Mouse (Mus musculus) E14TG2a.4 (cell line): ENCODE data around the gene Lrrc3c.
A peak's percentile ranks its signal among the peaks of the same experiment; 100 is the strongest.

Source experiments
- H3K27me3 ChIP-seq: 2 replicates; pipeline ENCODE4 v1.6.1; 2014; ENCODE audit warnings: low read length, control low read depth; ENCODE audit not compliant: insufficient read depth
- H3K36me3 ChIP-seq: 2 replicates; pipeline ENCODE4 v1.6.1; 2014; ENCODE audit warnings: low read length, control low read depth; ENCODE audit not compliant: insufficient read depth
- H3K4me1 ChIP-seq: replicated peaks from 2 replicates; pipeline ENCODE4 v1.6.1; 2014; ENCODE audit warnings: low read depth, low read length, control low read depth
- H3K4me3 ChIP-seq: replicated peaks from 2 replicates; pipeline ENCODE4 v1.5.1; 2014; ENCODE audit warnings: mild to moderate bottlenecking, low read length
- H3K9me3 ChIP-seq: 2 replicates; pipeline ENCODE4 v1.6.1; 2014; ENCODE audit warnings: low read length, control low read depth
- CTCF ChIP-seq: conservative IDR thresholded peaks from 2 replicates; pipeline ENCODE4 v1.5.1; 2014; ENCODE audit warnings: low read length
- NANOG ChIP-seq: IDR thresholded peaks from 2 replicates; pipeline ENCODE4 v1.6.1; 2014; ENCODE audit warnings: borderline replicate concordance, low read length, mixed read lengths
- POU5F1 ChIP-seq: IDR thresholded peaks from 2 replicates; pipeline ENCODE4 v1.6.1; 2014; ENCODE audit warnings: low read length, borderline replicate concordance

The Lrrc3c gene

DNA sequence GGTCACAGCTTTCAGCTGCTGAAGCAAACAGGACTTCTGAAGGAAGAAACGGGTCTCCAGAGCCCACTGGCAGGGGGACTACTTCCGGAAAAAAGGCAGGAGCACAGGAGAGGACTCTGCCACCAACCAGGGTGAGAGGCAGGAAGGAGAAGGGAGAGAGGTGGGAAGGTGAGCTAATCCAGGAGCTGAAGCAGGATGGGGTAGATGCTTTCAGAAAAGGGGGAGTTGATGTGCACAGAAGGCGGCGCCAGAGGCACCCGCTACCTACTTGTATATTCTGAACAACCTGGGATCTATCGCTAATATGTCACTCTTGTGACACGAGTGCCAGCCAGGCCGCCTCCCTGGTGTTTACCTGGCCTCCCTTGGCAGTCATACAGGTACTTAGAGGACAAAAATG, at the start of gene Lrrc3c:
Gene Lrrc3c (plus strand): TSS at position 301 of the 400 bp plus-strand sequence.
- peak within 1 kb of the TSS; percentile 69 for H3K4me3 ChIP-seq

DNA sequence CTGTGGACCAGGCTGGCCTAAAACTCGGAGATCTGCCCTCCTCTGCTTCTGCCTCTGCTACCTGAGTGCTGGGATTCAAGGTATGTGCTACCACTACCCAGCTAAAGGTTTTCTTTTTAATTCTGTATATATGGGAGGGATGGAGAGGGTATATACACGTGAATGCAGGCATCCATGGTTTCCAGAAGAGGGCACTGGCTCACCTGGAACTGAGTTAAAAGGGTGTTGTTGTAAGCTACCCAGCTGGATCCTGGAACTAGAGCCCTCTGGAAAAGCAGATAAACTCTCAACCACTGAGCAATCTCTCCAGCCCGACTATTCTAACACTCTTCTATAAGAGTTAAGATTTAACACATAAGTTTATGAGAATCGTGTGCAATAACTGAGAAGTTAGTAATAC, 48.7 kb upstream of the Lrrc3c start:
- TF ChIP-seq POU5F1 (no peak), CTCF (no peak), NANOG (no peak)
- H3K9me3 ChIP-seq, result peaks cover 3% of the 10 kb centered on the region; the same call in 1 of the 2 replicates
- H3K4me3 ChIP-seq, result no peak overlapping the region
- peaks cover 61% of the 10 kb centered on the region for H3K27me3 ChIP-seq
- H3K36me3 ChIP-seq, result no peaks in the 10 kb centered on the region
- H3K4me1 ChIP-seq, result peaks cover 14% of the 10 kb centered on the region

More for the DNA sequence above, at the start of gene Lrrc3c:
- no peaks in the 10 kb centered on the region for H3K36me3 ChIP-seq
- peaks cover 36% of the 10 kb centered on the region for H3K4me1 ChIP-seq
- H3K27me3 ChIP-seq, result peaks cover 39% of the 10 kb centered on the region
- H3K9me3 ChIP-seq, result no peaks in the 10 kb centered on the region
- TF ChIP-seq NANOG (no peak), POU5F1 (no peak), CTCF (no peak)

GRCm38 (mm10) chr11:98550311-98550974, 47.6 kb upstream of the Lrrc3c start:
- Histone ChIP-seq H3K36me3 (no peaks in the 10 kb centered on the region), H3K4me3 (peak overlapping the region; percentile 95), H3K9me3 (peaks cover 3% of the 10 kb centered on the region; the same call in 1 of the 2 replicates), H3K27me3 (peaks cover 52% of the 10 kb centered on the region), H3K4me1 (peaks cover 14% of the 10 kb centered on the region)
- no peak for TF ChIP-seq CTCF
- no peak for TF ChIP-seq NANOG
- TF ChIP-seq POU5F1, result no peak

GRCm38 (mm10) chr11:98550975-98551828, 46.9 kb upstream of the Lrrc3c start, which contains the start of gene Zpbp2:
Zpbp2 (plus strand) TSS chr11:98551097.
- TF ChIP-seq CTCF (no peak), NANOG (no peak), POU5F1 (no peak)
- peak within 1 kb of the TSS; percentile 95 for H3K4me3 ChIP-seq
- H3K4me1 ChIP-seq, result peaks cover 14% of the 10 kb centered on the region
- peaks cover 45% of the 10 kb centered on the region for H3K27me3 ChIP-seq
- peaks cover 3% of the 10 kb centered on the region; the same call in 1 of the 2 replicates for H3K9me3 ChIP-seq
- H3K36me3 ChIP-seq, result no peaks in the 10 kb centered on the region

GRCm38 (mm10) chr11:98553966-98554365, 44.1 kb upstream of the Lrrc3c start:
- no peaks in the 10 kb centered on the region for H3K36me3 ChIP-seq
- H3K27me3 ChIP-seq, result peaks cover 22% of the 10 kb centered on the region
- TF ChIP-seq CTCF (peak; percentile 26; the same call in 1 of the 2 replicates), POU5F1 (no peak)
- peaks cover 3% of the 10 kb centered on the region; the same call in 1 of the 2 replicates for H3K9me3 ChIP-seq
- H3K4me1 ChIP-seq, result peaks cover 14% of the 10 kb centered on the region
- no peak overlapping the region for H3K4me3 ChIP-seq

GRCm38 (mm10) chr11:98555124-98555700, 42.9 kb upstream of the Lrrc3c start:
- Histone ChIP-seq H3K27me3 (peaks cover 14% of the 10 kb centered on the region), H3K4me3 (no peak overlapping the region), H3K36me3 (no peaks in the 10 kb centered on the region), H3K9me3 (no peaks in the 10 kb centered on the region), H3K4me1 (peaks cover 13% of the 10 kb centered on the region)
- TF ChIP-seq CTCF (peak; percentile 22), NANOG (no peak), POU5F1 (no peak)

GRCm38 (mm10) chr11:98560942-98561341, 37.1 kb upstream of the Lrrc3c start:
- Histone ChIP-seq H3K9me3 (no peaks in the 10 kb centered on the region), H3K4me3 (no peak overlapping the region), H3K36me3 (no peaks in the 10 kb centered on the region), H3K4me1 (no peaks in the 10 kb centered on the region), H3K27me3 (peaks cover 19% of the 10 kb centered on the region)
- no peak for TF ChIP-seq POU5F1
- no peak for TF ChIP-seq NANOG
- no peak for TF ChIP-seq CTCF

DNA sequence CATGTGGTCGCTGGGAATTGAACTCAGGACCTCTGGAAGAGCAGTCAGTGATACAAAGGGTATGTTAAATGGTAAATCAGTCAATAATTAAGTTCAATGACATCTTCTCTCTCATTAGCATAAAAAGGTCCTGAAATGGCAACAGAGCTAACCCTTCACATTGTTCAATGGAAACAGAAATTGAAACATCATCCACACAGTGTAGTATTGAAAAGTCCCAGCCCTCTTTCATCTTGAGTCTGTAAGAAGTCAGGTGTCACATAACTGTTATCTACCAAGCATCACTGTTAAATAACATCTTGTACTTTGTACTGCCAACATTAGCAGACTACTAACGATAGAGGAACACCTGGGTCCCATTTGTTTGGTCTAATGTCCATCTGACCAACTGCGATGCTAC, 35.1 kb upstream of the Lrrc3c start:
- H3K4me1 ChIP-seq, result no peaks in the 10 kb centered on the region
- TF ChIP-seq NANOG (no peak), CTCF (no peak), POU5F1 (no peak)
- peaks cover 17% of the 10 kb centered on the region for H3K27me3 ChIP-seq
- no peaks in the 10 kb centered on the region for H3K36me3 ChIP-seq
- no peak overlapping the region for H3K4me3 ChIP-seq
- no peaks in the 10 kb centered on the region for H3K9me3 ChIP-seq
